Mouse (Mus musculus): ENCODE measurements at regions not wholly inside any gene's neighbourhood (a gene's known extent, or its start where the extent isn't known, plus 50 kb on each side); places are given as distances from the start of the nearest gene placed in this dataset.

- no peak for TF ChIP-seq SMC3 (IDR thresholded peaks at IDR 0.05; ENCODE audit: low read depth, low read length)
- no peak for TF ChIP-seq BHLHE40 (IDR thresholded peaks at IDR 0.05; ENCODE audit: borderline replicate concordance, low read depth, low read length)
- TF ChIP-seq KAT2A (conservative IDR thresholded peaks at IDR 0.05; ENCODE audit: low read depth, low read length) = no peak
- no peak for TF ChIP-seq JUND (IDR thresholded peaks at IDR 0.05; ENCODE audit: low read depth, low read length)
- TF ChIP-seq CTCF (IDR thresholded peaks at IDR 0.05 in 2 of 3, conservative IDR thresholded peaks at IDR 0.05 in 1 of 3; ENCODE audit: control insufficient read depth in 1 of 3, insufficient read depth in 1 of 3, low read depth in 2 of 3, low read length in 3 of 3, poor library complexity in 1 of 3, severe bottlenecking in 1 of 3) = no peak
- no peak for TF ChIP-seq E2F4 (IDR thresholded peaks at IDR 0.05; ENCODE audit: borderline replicate concordance, low read depth, low read length)
- TF ChIP-seq HCFC1 (IDR thresholded peaks at IDR 0.05; ENCODE audit: low read depth, low read length) = no peak
- no peak for TF ChIP-seq GATA1 (IDR thresholded peaks at IDR 0.05; ENCODE audit: low read depth, low read length)
- TF ChIP-seq SIN3A (IDR thresholded peaks at IDR 0.05; ENCODE audit: low read length) = no peak
- no peak for TF ChIP-seq MAX (IDR thresholded peaks at IDR 0.05; ENCODE audit: low read length)
- TF ChIP-seq MYC (IDR thresholded peaks at IDR 0.05; ENCODE audit: low read depth, low read length) = no peak
- no peak for TF ChIP-seq ZMIZ1 (IDR thresholded peaks at IDR 0.05; ENCODE audit: low read depth, low read length)
- no peak for TF ChIP-seq USF1 (IDR thresholded peaks at IDR 0.05; ENCODE audit: low read depth, low read length)
- no peaks in the 10 kb centered on the region for H3K79me2 ChIP-seq (ENCODE audit: control insufficient read depth, insufficient read depth, low read length, poor library complexity)
- no peaks in the 10 kb centered on the region for H3K4me1 ChIP-seq (ENCODE audit: control insufficient read depth in 1 of 2, insufficient read depth in 2 of 2, low read length in 2 of 2)
- no peak overlapping the region for H3K4me3 ChIP-seq (ENCODE audit: control insufficient read depth in 1 of 2, insufficient read depth in 1 of 2, low read depth in 2 of 2, low read length in 2 of 2)
- DNase-seq (ENCODE audit: low read depth, low spot score) = no peak
- H3K27ac ChIP-seq (ENCODE audit: control insufficient read depth, low read depth, low read length) = no peak overlapping the region
- no peaks in the 10 kb centered on the region for H3K36me3 ChIP-seq (ENCODE audit: control insufficient read depth in 1 of 2, insufficient read depth in 2 of 2, low read length in 2 of 2)
- H3K9ac ChIP-seq (ENCODE audit: control insufficient read depth, low read depth, low read length, poor library complexity, severe bottlenecking) = no peak overlapping the region
- H3K27me3 ChIP-seq (ENCODE audit: control insufficient read depth in 1 of 2, insufficient read depth in 2 of 2, low read length in 2 of 2) = no peaks in the 10 kb centered on the region
- no peaks in the 10 kb centered on the region for H3K9me3 ChIP-seq (replicated peaks; ENCODE audit: insufficient read depth, low read length)
Observed at GRCm38 (mm10) chr2:108145694-108146093, 855.3 kb downstream of the Kcna4 start.

GRCm38 (mm10) chr2:108148221-108148620 lies 857.8 kb downstream of the Kcna4 start:
- DNase-seq (ENCODE audit: low read depth, low spot score) = no peak
- H3K9ac ChIP-seq (ENCODE audit: control insufficient read depth, low read depth, low read length, poor library complexity, severe bottlenecking) = no peak overlapping the region
- H3K27ac ChIP-seq (ENCODE audit: control insufficient read depth, low read depth, low read length) = no peak overlapping the region
- H3K27me3 ChIP-seq (ENCODE audit: control insufficient read depth in 1 of 2, insufficient read depth in 2 of 2, low read length in 2 of 2) = no peaks in the 10 kb centered on the region
- H3K9me3 ChIP-seq (replicated peaks; ENCODE audit: insufficient read depth, low read length) = no peaks in the 10 kb centered on the region
- TF ChIP-seq SIN3A (IDR thresholded peaks at IDR 0.05; ENCODE audit: low read length) (no peak), EP300 (IDR thresholded peaks at IDR 0.05; ENCODE audit: low read depth in 1 of 2, low read length in 2 of 2) (no peak), GABPA (IDR thresholded peaks at IDR 0.05; ENCODE audit: low read depth, low read length) (no peak), CTCF (IDR thresholded peaks at IDR 0.05 in 2 of 3, conservative IDR thresholded peaks at IDR 0.05 in 1 of 3; ENCODE audit: control insufficient read depth in 1 of 3, insufficient read depth in 1 of 3, low read depth in 2 of 3, low read length in 3 of 3, poor library complexity in 1 of 3, severe bottlenecking in 1 of 3) (no peak), ELF1 (IDR thresholded peaks at IDR 0.05; ENCODE audit: low read depth, low read length) (no peak), NELFE (IDR thresholded peaks at IDR 0.05; ENCODE audit: low read depth, low read length) (no peak), ZNF384 (IDR thresholded peaks at IDR 0.05; ENCODE audit: low read depth, low read length) (no peak), HCFC1 (IDR thresholded peaks at IDR 0.05; ENCODE audit: low read depth, low read length) (no peak), POLR2AphosphoS2 (IDR thresholded peaks at IDR 0.05; ENCODE audit: low read length) (no peak), CHD1 (IDR thresholded peaks at IDR 0.05; ENCODE audit: low read depth, low read length) (no peak), RAD21 (IDR thresholded peaks at IDR 0.05; ENCODE audit: low read depth, low read length) (no peak), POLR2A (IDR thresholded peaks at IDR 0.05; ENCODE audit: control insufficient read depth in 1 of 2, insufficient read depth in 1 of 2, low read depth in 1 of 2, low read length in 2 of 2, poor library complexity in 1 of 2) (no peak), SMC3 (IDR thresholded peaks at IDR 0.05; ENCODE audit: low read depth, low read length) (no peak), MAZ (IDR thresholded peaks at IDR 0.05; ENCODE audit: low read depth, low read length) (no peak), TBP (IDR thresholded peaks at IDR 0.05; ENCODE audit: low read depth, low read length) (no peak), RCOR1 (IDR thresholded peaks at IDR 0.05; ENCODE audit: low read depth, low read length) (no peak)
- no peak overlapping the region for H3K4me3 ChIP-seq (ENCODE audit: control insufficient read depth in 1 of 2, insufficient read depth in 1 of 2, low read depth in 2 of 2, low read length in 2 of 2)
- no peaks in the 10 kb centered on the region for H3K79me2 ChIP-seq (ENCODE audit: control insufficient read depth, insufficient read depth, low read length, poor library complexity)
- no peaks in the 10 kb centered on the region for H3K36me3 ChIP-seq (ENCODE audit: control insufficient read depth in 1 of 2, insufficient read depth in 2 of 2, low read length in 2 of 2)
- H3K4me1 ChIP-seq (ENCODE audit: control insufficient read depth in 1 of 2, insufficient read depth in 2 of 2, low read length in 2 of 2) = no peaks in the 10 kb centered on the region
